Mouse (Mus musculus): ENCODE measurements around the gene Hydin. TPM values are rescaled to one million over a fixed set of nuclear protein-coding genes. Genes with fewer than 3 reads are reported as not detected.

Gene Hydin
- polyA plus RNA-seq, 1 experiment: 0.02 TPM

DNA sequence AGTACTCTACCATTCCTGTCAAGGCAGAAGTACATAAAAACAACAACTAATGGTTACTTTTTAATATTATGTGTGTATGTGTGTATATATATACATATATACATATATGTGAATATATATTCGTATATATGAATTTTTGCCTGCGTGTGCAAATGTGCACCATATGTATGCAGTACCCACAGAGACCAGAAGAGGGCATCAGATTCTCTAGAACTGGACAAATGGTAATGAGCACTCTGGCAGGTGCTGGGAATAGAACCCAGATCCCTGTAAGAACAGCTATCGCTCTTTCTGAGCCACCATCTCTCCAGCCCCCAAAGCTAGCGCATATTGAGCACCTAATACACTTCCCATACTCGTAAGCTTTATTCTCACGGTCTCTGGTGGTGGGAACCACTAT is 220.9 kb downstream of the Hydin start:
- no peak overlapping the region for H3K4me3 ChIP-seq (ENCODE audit: insufficient read depth, low read depth, low read length)
- no peaks in the 10 kb centered on the region for H3K27me3 ChIP-seq (replicated peaks; ENCODE audit: control insufficient read depth, insufficient read depth, low read length)
- H3K4me1 ChIP-seq (ENCODE audit: control insufficient read depth, insufficient read depth, low read length): no peaks in the 10 kb centered on the region
- no peak for TF ChIP-seq CTCF (conservative IDR thresholded peaks at IDR 0.05; ENCODE audit: insufficient read depth, insufficient read length, low read depth, low read length)
- H3K36me3 ChIP-seq (ENCODE audit: control insufficient read depth, insufficient read depth, low read length): no peaks in the 10 kb centered on the region
- H3K27ac ChIP-seq (ENCODE audit: insufficient read depth, low read depth, low read length): no peak overlapping the region
- WGBS: 92% methylated on average over 6 of the region's 6 CpGs
- DNase-seq: no peak

DNA sequence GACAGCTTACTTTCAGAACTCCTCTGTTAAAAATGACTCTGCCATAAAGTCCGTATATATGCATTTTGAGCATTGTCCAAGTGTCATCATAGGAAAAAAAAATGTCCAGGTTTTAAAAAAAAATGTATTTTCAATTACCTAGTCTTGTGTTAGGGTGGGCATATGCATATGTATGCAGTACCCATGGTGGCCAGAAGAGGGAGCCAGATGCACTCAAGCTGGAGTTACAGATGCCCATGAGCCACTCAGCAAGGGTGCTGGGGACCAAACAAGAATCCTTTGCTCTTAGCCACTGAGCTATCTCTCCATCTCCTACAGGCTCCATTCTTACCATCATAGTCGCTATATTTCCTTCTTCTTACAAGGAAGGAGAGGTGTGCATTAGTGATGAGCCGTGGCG is 222.6 kb downstream of the Hydin start:
- no peak overlapping the region for H3K27ac ChIP-seq (ENCODE audit: insufficient read depth, low read depth, low read length)
- H3K4me3 ChIP-seq (ENCODE audit: insufficient read depth, low read depth, low read length): no peak overlapping the region
- TF ChIP-seq CTCF (conservative IDR thresholded peaks at IDR 0.05; ENCODE audit: insufficient read depth, insufficient read length, low read depth, low read length): peak; percentile 63
- no peak for TF ChIP-seq POLR2A (IDR thresholded peaks at IDR 0.05; ENCODE audit: low read depth, low read length)
- no peaks in the 10 kb centered on the region for H3K4me1 ChIP-seq (ENCODE audit: control insufficient read depth, insufficient read depth, low read length)
- no peak for DNase-seq
- H3K36me3 ChIP-seq (ENCODE audit: control insufficient read depth, insufficient read depth, low read length): no peaks in the 10 kb centered on the region
- WGBS: 81% methylated on average over 4 of the region's 4 CpGs
- no peaks in the 10 kb centered on the region for H3K27me3 ChIP-seq (replicated peaks; ENCODE audit: control insufficient read depth, insufficient read depth, low read length)

DNA sequence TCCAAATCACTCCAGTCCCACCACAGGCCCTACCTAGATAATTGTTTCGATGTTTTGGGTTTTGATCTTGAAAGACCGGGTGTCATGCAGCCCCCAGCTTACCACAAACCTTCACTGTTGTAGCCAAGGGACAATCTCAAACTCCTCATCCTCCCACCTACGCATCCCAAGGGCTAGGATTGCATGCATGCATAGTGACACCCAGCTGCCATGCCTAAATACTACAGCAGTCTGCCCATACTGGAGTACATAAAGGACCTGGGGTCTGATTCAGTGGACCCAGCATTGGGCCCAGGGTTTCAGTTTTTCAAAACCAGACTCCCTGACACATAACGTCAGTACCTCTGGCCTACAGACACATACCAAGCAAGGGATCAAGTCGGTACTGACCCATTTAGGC is 224.3 kb downstream of the Hydin start:
- no peak for TF ChIP-seq CTCF (conservative IDR thresholded peaks at IDR 0.05; ENCODE audit: insufficient read depth, insufficient read length, low read depth, low read length)
- whole genome bisulfite sequencing: 82% methylated on average over 5 of the region's 5 CpGs
- Histone ChIP-seq H3K4me3 (ENCODE audit: insufficient read depth, low read depth, low read length) (no peak overlapping the region), H3K27me3 (replicated peaks; ENCODE audit: control insufficient read depth, insufficient read depth, low read length) (no peaks in the 10 kb centered on the region), H3K27ac (ENCODE audit: insufficient read depth, low read depth, low read length) (no peak overlapping the region), H3K4me1 (ENCODE audit: control insufficient read depth, insufficient read depth, low read length) (no peaks in the 10 kb centered on the region), H3K36me3 (ENCODE audit: control insufficient read depth, insufficient read depth, low read length) (no peaks in the 10 kb centered on the region)
- DNase-seq: no peak

DNA sequence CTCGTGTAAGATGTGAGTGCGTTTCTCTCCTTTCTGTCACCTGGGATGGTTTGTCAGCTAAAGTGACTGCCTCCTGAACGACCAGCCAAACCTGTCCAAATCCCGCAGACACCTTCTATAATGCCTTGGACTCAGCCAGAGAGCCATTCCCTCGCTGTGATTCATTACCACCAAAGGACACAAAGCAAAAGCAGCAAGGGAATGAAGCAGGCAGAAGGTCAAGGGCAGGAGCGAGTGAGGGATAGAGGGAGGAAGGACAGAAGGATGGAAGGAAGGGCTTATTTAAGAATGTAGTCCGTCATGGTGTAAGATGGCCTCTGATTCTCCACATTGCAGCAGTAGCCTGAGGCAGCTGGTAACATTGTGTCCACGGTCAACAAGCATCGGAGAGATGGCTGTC is 229.5 kb downstream of the Hydin start:
- no peak for TF ChIP-seq CTCF (conservative IDR thresholded peaks at IDR 0.05; ENCODE audit: insufficient read depth, insufficient read length, low read depth, low read length)
- no peak for TF ChIP-seq POLR2A (IDR thresholded peaks at IDR 0.05; ENCODE audit: low read depth, low read length)
- 77% methylated on average over 9 of the region's 9 CpGs for WGBS
- Histone ChIP-seq H3K27ac (ENCODE audit: insufficient read depth, low read depth, low read length) (no peak overlapping the region), H3K36me3 (ENCODE audit: control insufficient read depth, insufficient read depth, low read length) (no peaks in the 10 kb centered on the region), H3K4me3 (ENCODE audit: insufficient read depth, low read depth, low read length) (no peak overlapping the region), H3K4me1 (ENCODE audit: control insufficient read depth, insufficient read depth, low read length) (no peaks in the 10 kb centered on the region), H3K27me3 (replicated peaks; ENCODE audit: control insufficient read depth, insufficient read depth, low read length) (no peaks in the 10 kb centered on the region; the same call in 1 of the 2 replicates)
- no peak for DNase-seq

DNA sequence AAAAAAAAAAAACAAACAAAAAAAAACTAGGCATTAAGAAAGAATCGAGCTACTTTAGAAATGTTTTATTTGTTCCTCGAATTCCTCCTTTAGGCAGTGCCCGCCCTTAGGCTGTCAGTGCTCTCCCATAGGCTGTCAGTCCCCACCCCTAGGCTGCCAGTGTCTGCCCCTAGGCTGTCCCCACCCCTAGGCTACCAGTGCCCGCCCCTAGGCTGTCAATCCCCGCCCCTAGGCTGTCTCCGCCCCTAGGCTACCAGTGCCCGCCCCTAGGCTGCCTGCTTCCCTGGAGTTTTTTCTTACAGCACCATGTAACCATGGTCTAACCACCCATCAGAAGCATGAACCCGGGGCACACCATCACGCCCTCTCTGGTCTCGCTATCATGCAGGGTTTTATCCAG is 233.5 kb downstream of the Hydin start:
- Histone ChIP-seq H3K4me3 (ENCODE audit: insufficient read depth, low read depth, low read length) (no peak overlapping the region), H3K27ac (ENCODE audit: insufficient read depth, low read depth, low read length) (no peak overlapping the region), H3K4me1 (ENCODE audit: control insufficient read depth, insufficient read depth, low read length) (no peaks in the 10 kb centered on the region), H3K27me3 (replicated peaks; ENCODE audit: control insufficient read depth, insufficient read depth, low read length) (no peaks in the 10 kb centered on the region; the same call in 1 of the 2 replicates), H3K36me3 (ENCODE audit: control insufficient read depth, insufficient read depth, low read length) (no peaks in the 10 kb centered on the region)
- 22% methylated on average over 10 of the region's 10 CpGs for WGBS
- TF ChIP-seq CTCF (conservative IDR thresholded peaks at IDR 0.05; ENCODE audit: insufficient read depth, insufficient read length, low read depth, low read length) (no peak), POLR2A (IDR thresholded peaks at IDR 0.05; ENCODE audit: low read depth, low read length) (no peak)
- DNase-seq: no peak

DNA sequence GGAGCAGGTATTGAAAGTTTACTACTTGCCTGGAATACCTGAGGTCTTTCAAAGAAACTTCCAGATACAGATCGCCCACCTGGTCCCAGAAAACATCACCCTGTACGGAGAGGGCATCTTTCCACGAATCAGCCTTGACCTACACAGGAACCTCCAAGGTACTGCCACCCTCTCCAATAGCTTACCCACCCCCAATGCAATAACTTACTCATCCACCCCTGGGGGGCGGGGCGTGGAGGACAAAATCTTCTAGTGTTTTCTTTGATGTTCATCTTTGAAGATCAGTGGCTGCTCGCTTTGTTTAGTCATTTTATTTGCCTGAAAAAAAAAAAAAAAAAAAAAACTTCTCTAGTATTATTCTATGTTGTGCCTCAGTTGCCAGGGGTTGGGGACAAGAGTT is 233.9 kb downstream of the Hydin start:
- Histone ChIP-seq H3K36me3 (ENCODE audit: control insufficient read depth, insufficient read depth, low read length) (no peaks in the 10 kb centered on the region), H3K27ac (ENCODE audit: insufficient read depth, low read depth, low read length) (no peak overlapping the region), H3K27me3 (replicated peaks; ENCODE audit: control insufficient read depth, insufficient read depth, low read length) (no peaks in the 10 kb centered on the region; the same call in 1 of the 2 replicates), H3K4me3 (ENCODE audit: insufficient read depth, low read depth, low read length) (no peak overlapping the region), H3K4me1 (ENCODE audit: control insufficient read depth, insufficient read depth, low read length) (no peaks in the 10 kb centered on the region)
- 72% methylated on average over 6 of the region's 6 CpGs for WGBS
- DNase-seq: no peak
- TF ChIP-seq POLR2A (IDR thresholded peaks at IDR 0.05; ENCODE audit: low read depth, low read length) (no peak), CTCF (conservative IDR thresholded peaks at IDR 0.05; ENCODE audit: insufficient read depth, insufficient read length, low read depth, low read length) (no peak)

DNA sequence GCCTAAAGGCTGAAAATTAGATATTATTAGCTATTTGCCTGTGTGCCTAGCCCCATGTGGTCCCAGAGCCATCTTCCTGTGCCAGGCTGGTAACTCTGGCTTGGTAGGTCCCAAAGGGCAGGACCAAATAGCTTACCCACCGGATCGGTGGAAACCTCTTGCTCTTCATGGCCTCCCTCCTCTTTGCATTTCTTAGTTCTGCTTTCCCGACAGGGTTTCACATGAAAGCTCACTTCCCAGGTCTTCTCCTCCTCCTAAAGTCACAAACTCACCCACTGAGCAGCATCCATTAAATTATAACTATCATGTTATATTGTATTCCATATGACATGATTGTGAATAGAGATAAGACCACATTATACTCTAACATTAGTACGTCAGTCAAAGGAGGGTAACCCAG is 234.6 kb downstream of the Hydin start:
- TF ChIP-seq POLR2A (IDR thresholded peaks at IDR 0.05; ENCODE audit: low read depth, low read length) (no peak), CTCF (conservative IDR thresholded peaks at IDR 0.05; ENCODE audit: insufficient read depth, insufficient read length, low read depth, low read length) (no peak)
- Histone ChIP-seq H3K4me1 (ENCODE audit: control insufficient read depth, insufficient read depth, low read length) (no peaks in the 10 kb centered on the region), H3K4me3 (ENCODE audit: insufficient read depth, low read depth, low read length) (no peak overlapping the region), H3K27me3 (replicated peaks; ENCODE audit: control insufficient read depth, insufficient read depth, low read length) (no peaks in the 10 kb centered on the region; the same call in 1 of the 2 replicates), H3K27ac (ENCODE audit: insufficient read depth, low read depth, low read length) (no peak overlapping the region), H3K36me3 (ENCODE audit: control insufficient read depth, insufficient read depth, low read length) (no peaks in the 10 kb centered on the region)
- no peak for DNase-seq
- 91% methylated on average over 4 of the region's 4 CpGs for WGBS

DNA sequence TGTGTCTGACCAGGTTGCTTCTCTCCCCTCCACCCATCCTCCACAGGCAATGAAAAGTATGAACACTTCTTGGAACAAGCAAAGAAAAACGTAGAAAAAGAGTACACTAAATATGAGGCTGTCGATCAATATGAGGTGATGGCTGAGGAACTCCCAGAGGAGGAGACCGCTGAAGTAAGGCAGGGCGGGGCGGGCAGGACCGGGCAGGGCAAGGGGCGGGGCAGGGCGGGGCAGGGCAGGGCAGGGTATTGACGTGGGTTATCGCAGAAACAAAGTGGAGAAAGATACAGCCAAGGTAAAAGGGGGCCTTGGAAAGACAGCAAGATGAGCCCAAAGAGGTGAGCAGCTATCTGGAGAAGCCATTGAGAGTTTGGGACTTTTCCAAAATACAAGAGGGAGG is 236.1 kb downstream of the Hydin start:
- no peak for TF ChIP-seq CTCF (conservative IDR thresholded peaks at IDR 0.05; ENCODE audit: insufficient read depth, insufficient read length, low read depth, low read length)
- no peak for TF ChIP-seq POLR2A (IDR thresholded peaks at IDR 0.05; ENCODE audit: low read depth, low read length)
- Histone ChIP-seq H3K4me1 (ENCODE audit: control insufficient read depth, insufficient read depth, low read length) (no peaks in the 10 kb centered on the region), H3K36me3 (ENCODE audit: control insufficient read depth, insufficient read depth, low read length) (no peaks in the 10 kb centered on the region), H3K4me3 (ENCODE audit: insufficient read depth, low read depth, low read length) (no peak overlapping the region), H3K27me3 (replicated peaks; ENCODE audit: control insufficient read depth, insufficient read depth, low read length) (no peaks in the 10 kb centered on the region; the same call in 1 of the 2 replicates), H3K27ac (ENCODE audit: insufficient read depth, low read depth, low read length) (no peak overlapping the region)
- WGBS: 16% methylated on average over 10 of the region's 10 CpGs
- no peak for DNase-seq
